Mouse (Mus musculus): Measurements from ENCODE around the gene Grhl1. TPM values are rescaled to one million over a fixed set of nuclear protein-coding genes. Genes with fewer than 3 reads are reported as not detected.
"Not testable (repeated sequence)": the region's sequence is repeated elsewhere in the genome, so short reads cannot be mapped to it uniquely, and the experiment has no call there.

Grhl1 gene
- total RNA-seq (2021) = under 1 TPM; 0.17 to 0.59 TPM
- long read RNA-seq, experiment 1 = 0 reads
- long read RNA-seq, experiment 2 = 0 reads

DNA sequence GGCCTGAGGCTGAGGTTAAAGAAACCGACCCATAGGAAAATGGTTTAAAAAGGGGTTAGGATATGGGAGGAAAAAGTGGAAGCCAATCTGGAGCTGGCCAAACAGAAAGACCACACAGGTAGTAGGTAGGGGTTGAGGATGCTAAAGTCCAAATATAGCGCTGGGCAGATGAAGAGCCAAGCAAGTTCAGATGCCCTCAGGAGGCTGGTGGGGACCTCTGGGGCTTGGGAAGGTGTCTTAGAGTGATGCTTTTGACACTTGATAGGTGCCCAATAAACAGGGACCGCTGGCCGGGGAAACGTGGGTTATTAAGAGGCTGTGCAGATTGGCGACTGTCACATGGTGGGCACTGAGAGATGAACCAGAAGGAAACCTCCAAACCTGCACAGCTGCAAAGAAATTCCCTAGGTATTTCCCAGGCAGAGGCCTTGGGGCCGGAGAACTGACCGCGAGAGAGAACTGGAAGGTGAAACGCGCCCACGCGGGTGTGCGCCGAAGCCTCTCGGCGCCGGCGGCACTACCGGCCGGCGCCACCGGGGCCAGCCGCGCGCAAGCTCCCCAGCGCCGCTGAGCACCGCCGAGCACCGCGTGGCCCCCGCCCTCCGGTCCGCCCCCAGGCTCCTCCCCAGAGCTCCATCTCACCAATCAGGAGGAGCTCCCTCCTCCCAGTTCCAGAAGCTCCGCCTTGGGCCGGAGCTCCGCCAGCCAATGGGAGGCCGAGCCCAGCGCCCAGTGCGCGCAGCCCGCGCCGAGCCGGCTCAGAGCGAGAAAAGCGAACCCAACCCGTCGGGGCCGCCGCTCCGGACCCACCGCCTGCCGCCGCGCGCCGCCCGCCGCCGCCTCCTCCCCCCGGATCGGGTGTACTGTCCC lies at the start of gene Grhl1:
Gene Grhl1, plus strand, starts transcription at position 761 of the 870 bp plus-strand sequence.
- peak; percentile 65 for TF ChIP-seq CTCF (IDR thresholded peaks at IDR 0.05)
- H3K27ac ChIP-seq = peak within 1 kb of the TSS; percentile 76

DNA sequence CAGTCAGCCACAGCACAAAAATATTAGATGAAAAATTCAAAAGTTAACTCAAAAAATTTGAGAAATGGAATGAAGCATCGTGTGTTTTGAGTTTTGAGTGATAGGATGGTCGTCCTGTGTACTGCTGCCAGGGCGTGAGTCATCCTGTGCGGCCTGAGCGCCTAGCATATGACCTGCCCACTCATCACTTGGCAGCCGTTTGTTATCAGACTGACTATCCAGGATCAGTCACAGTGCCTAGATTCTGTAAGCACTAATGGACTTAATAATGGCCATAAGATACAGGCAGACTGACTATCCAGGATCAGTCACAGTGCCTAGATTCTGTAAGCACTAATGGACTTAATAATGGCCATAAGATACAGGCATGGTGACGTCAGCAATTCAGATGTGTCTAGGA lies 47.0 kb upstream of the Grhl1 start:
- not testable (repeated sequence) for H3K27ac ChIP-seq

More for the DNA sequence above, at the start of gene Grhl1:
- peak; percentile 98 for DNase-seq
- H3K4me3 ChIP-seq = peak within 1 kb of the TSS; percentile 85
- intact Hi-C loops (cut with DNase I) = no loop called here

DNA sequence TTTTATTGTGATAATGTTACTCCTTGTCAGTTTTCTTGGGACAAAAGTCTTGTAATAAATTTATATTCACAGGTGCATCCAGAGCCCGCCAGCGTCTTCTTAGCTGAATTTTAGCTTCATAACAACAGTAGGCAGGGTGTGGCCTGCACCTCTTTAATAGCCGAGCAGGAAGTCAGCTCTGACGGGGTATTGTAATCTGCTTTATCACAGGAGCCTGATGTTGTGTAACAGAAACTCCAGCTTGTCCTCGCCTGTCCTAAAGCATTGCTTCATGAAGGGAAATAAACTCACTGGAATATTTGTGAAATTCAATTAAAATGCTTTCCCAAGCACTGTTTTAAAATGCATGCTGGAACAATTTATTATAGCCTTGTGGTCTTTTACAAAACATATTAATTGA lies 35.7 kb upstream of the Grhl1 start:
- TF ChIP-seq CTCF (IDR thresholded peaks at IDR 0.05) = no peak
- intact Hi-C loops (cut with DNase I) = loop anchor here (2.0 kb wide), 1 partner anchor 18 kb away; no protein-coding TSS in a partner anchor
- peak overlapping the region; percentile 31; the same call in 1 of the 2 replicates for H3K27ac ChIP-seq
- no peak for DNase-seq
- no peak overlapping the region for H3K4me3 ChIP-seq

More for the DNA sequence above, 47.0 kb upstream of the Grhl1 start:
- intact Hi-C loops (cut with DNase I); DNase-seq; H3K4me3 ChIP-seq: not testable (repeated sequence)

DNA sequence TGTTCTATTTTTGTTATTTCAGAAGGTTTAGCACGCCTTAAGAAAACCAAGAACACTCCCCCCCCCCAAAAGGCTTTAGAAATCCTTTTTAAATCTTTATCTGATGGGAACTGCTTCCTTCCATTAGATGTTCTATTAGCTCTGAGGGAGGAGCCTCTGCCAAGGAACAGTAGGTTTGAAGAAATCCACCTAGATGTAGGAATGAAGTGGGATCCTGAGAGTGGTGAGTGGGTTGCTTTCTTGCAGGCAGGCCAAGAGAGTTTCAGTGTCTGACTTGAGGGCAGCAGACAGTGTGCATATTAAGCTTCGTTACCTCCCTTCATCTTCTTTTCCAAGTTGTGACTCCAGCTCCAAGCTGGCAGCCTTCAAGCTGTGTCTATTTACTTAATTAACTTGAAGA lies 34.9 kb upstream of the Grhl1 start:
- no peak for TF ChIP-seq CTCF (IDR thresholded peaks at IDR 0.05)
- intact Hi-C loops (cut with DNase I) = loop anchor here (2.0 kb wide), 1 partner anchor 18 kb away; no protein-coding TSS in a partner anchor
- no peak for DNase-seq
- Histone ChIP-seq H3K27ac (no peak overlapping the region), H3K4me3 (no peak overlapping the region)

DNA sequence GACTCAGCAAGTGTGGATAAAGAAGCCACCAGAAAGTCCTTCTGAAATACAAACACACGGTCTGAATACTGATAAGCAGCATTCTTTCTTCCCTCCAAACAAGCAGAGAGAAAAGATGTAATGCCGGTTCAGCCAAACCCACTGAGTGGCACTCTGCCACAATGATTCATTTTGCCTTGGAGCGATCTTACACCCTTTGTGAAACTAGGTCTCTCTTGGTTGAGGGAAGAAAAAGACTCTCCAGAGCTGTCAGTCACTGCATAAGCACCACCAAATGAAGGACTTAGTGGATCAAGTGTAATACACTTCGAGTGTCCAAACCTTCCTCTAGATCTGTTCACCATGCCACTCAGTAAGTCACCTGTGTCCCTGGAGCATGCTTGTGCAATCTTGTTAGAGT lies 34.1 kb upstream of the Grhl1 start:
- H3K4me3 ChIP-seq = no peak overlapping the region
- peak; percentile 25 for DNase-seq
- no peak for TF ChIP-seq CTCF (IDR thresholded peaks at IDR 0.05)
- intact Hi-C loops (cut with DNase I) = loop anchor here (2.0 kb wide), 1 partner anchor 19 kb away; no protein-coding TSS in a partner anchor
- H3K27ac ChIP-seq = no peak overlapping the region

DNA sequence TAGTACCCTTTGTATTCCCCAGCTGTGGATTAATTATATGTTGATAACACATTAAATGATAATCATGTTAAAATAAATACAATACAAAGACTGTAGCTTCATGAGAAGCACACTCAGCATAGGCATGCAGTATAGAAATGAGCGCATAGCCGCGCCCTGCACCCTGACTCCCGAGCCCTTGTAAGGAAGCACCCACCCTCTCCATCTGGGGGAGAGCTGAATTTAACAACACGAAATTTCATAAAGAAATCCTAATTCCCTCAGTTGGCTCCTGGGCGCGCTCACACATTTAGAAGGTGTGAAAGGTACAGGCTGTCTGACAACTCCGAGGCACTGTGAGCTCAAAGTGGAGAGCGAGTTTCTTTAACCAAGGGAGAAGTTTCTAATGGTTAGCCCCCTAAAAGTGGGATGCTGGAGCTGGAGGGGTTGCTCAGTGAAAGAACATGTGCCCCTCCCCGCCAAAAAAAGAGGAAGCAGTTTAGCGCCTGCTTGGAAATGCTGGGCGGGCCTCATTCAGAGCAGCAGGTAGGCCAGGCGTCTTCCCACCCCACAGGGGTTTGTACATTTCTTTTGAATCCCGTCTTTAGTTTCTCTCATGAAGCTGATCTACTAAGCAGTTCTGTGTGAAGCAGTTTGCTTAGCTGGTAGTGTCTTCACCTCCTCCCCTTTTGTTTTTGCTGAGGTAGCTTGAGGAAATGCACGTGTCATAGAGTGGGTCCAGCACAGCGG lies 30.5 kb upstream of the Grhl1 start:
- TF ChIP-seq CTCF (IDR thresholded peaks at IDR 0.05) = no peak
- intact Hi-C loops (cut with DNase I) = no loop called here
- no peak for DNase-seq
- no peak overlapping the region for H3K4me3 ChIP-seq
- no peak overlapping the region for H3K27ac ChIP-seq

DNA sequence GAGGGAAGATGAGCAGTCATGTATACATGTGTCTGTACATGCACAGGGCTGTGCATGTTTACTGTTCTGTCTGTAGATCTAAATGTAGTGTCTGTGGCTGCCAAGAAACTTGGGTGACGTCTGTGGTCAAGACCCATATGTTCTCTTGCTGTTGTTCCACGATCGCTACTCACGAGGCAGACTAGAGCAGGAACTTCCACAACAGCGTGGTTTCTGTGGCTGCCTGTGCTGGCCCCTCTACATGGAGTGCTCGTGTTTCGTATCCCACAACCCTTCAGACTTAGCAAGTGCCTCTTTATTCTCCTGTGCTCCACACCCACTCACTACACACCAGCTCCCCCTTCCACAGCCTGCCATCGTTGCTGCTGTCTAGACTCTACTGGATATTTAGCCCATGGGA lies 24.4 kb upstream of the Grhl1 start:
- DNase-seq = no peak
- TF ChIP-seq CTCF (IDR thresholded peaks at IDR 0.05) = no peak
- Histone ChIP-seq H3K4me3 (no peak overlapping the region), H3K27ac (no peak overlapping the region)
- intact Hi-C loops (cut with DNase I) = no loop called here

DNA sequence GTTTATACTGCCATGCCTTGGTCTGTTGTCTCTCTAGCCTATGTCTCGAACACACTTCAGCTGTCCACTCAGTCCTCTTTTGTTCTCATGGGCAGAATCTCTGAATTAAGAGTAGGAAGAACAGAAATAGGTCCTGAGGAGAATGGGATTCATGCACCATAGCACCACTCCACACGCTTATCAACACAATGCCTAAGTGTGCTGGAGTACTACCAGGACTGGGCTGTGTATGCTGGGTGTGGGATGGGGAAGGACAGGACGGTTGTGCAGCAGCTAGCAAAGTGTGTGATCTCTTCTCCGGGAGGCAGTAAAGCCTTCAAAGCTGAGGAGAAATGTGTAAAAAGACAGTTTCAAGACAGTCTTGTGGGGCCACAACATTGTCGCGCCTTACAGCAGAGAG lies 23.2 kb upstream of the Grhl1 start:
- no peak overlapping the region for H3K27ac ChIP-seq
- no peak for DNase-seq
- intact Hi-C loops (cut with DNase I) = no loop called here
- TF ChIP-seq CTCF (IDR thresholded peaks at IDR 0.05) = no peak
- no peak overlapping the region for H3K4me3 ChIP-seq

DNA sequence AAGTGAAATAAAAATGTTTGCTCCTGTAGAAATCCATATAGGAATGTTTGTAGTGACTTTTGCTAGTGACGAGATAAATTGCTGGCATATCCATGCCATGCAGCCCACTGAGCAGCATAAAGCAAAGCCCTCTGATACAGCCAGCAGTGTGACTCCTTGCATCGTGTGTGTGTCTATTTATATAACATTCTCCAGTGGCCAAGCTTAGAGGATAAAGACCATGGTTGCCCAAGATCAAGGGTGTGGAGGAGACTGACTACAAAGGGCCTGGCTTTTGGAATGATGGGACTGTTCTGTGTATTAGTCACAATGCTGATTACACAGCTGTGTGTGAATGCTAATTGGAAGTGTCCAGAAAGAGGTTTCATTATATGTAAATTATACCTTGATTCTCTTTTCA lies 19.6 kb upstream of the Grhl1 start:
- TF ChIP-seq CTCF (IDR thresholded peaks at IDR 0.05) = no peak
- Histone ChIP-seq H3K4me3 (no peak overlapping the region), H3K27ac (no peak overlapping the region)
- intact Hi-C loops (cut with DNase I) = no loop called here
- no peak for DNase-seq

DNA sequence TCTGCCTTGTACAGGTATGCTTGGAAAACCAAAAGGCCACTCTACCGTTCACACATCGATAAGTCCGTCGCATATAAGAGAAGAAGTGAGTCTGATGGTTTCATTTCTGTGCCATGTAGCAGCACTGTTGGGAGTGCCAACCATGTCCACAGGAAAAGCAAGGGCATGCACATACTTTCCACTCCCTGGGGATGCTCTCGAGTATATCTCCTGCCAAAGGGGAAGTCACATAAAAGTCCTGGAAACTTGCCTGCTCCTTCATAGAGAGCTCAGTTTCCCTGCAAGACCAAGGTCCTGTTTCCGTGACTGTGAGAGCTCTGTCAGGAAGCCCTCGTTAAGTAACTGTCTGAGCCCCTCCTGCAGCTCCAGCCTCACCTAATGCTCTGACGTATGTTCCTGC lies 16.1 kb upstream of the Grhl1 start:
- no peak overlapping the region for H3K4me3 ChIP-seq
- no peak for TF ChIP-seq CTCF (IDR thresholded peaks at IDR 0.05)
- intact Hi-C loops (cut with DNase I) = no loop called here
- no peak for DNase-seq
- H3K27ac ChIP-seq = no peak overlapping the region

DNA sequence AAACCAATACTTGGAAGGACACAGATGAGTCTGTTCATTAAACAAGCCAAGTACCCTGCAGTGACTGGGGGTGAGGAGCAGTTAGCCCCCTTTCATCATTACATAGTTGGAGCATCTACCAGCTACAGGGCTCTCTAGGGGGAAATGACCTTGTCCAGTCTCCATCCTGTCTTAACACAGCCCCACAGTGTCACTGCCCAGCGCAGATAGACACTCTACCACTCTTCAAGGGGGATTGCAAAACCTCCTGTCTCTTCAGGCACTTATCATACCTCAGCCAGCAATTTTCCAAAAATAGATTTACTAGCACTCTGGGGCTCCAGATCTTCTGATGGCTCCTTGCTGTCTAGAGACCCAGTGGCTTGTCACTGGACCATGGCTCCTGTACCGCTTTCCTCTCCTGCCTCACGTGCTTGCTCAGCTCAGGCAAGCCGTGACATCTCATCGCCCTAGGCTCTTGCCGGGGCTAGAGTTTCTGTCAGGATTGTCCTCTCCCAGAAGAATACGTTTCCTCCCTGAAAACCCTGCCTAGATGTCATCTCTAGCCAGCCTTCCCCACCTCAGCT lies 8.6 kb upstream of the Grhl1 start:
- intact Hi-C loops (cut with DNase I) = no loop called here
- no peak for TF ChIP-seq CTCF (IDR thresholded peaks at IDR 0.05)
- DNase-seq = no peak
- H3K4me3 ChIP-seq = no peak overlapping the region
- H3K27ac ChIP-seq = no peak overlapping the region

DNA sequence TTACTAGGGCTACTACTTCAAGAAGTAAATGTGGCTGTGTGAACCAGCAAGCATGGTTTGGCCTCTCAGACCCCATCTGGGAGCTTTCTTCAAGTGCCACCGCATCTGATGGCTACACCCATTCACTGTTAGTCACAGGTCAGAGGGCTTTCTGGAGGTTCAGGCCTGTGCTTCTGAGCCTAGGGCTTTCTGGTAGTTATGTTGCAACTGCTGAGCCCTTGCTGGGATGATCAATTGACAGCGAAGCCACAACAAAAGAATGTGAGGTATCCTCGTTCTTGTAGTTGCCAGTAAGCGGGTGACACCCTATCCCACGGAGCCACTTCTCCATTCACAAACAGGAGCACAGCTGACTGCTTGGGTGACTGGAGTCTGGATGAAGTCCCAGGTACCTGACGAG lies 6.8 kb upstream of the Grhl1 start:
- no peak overlapping the region for H3K27ac ChIP-seq
- intact Hi-C loops (cut with DNase I) = loop anchor here (5.0 kb wide), 1 partner anchor 68 kb away; the partner anchor contains the start of gene Taf1b
- no peak overlapping the region for H3K4me3 ChIP-seq
- no peak for TF ChIP-seq CTCF (IDR thresholded peaks at IDR 0.05)
- DNase-seq = no peak

DNA sequence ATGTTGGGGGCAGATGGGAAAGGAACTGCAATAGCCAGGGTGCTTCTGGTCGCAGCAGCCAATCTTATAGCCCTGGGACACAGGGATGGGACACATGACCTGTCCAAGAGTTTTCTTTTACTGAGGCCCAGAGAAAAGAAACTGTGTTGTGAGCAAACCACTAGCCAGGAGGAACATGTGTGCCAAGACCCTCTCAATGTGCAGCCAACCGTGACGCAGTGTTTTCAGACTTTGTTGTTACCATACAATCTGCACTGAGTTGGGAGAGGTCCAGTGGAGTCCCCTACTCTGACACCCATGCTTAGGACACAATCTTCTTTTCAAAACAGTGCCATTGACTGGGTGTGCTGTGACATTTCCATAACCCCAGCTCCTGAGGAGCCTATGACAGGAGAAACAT lies 4.5 kb upstream of the Grhl1 start:
- intact Hi-C loops (cut with DNase I) = loop anchor here (5.0 kb wide), 1 partner anchor 70 kb away; the partner anchor contains the start of gene Taf1b
- DNase-seq = no peak
- TF ChIP-seq CTCF (IDR thresholded peaks at IDR 0.05) = no peak
- Histone ChIP-seq H3K27ac (no peak overlapping the region), H3K4me3 (no peak overlapping the region)

Measured in gastrocnemius, adult 2 months (tissue).